Mouse (Mus musculus) lung, embryonic 15.5 days (tissue): ENCODE results near the gene Kcnip2. TPM values are rescaled to one million over a fixed set of nuclear protein-coding genes. Genes with fewer than 3 reads are reported as not detected.

Experiments
- ATAC-seq: fragments of 200-750 bp; cut with Nextera tagmentation; 2 replicates; pipeline ENCODE4 v1.8.0; 2017; ENCODE audit warnings: moderate number of reproducible peaks, borderline replicate concordance; ENCODE audit not compliant: low FRiP score, low TSS enrichment; ENCODE audit errors: extremely low read depth
- H3K27ac ChIP-seq: fragments of 300-500 bp; sonication (generic); 2 replicates; pipeline ENCODE4 v1.5.1; 2015; ENCODE audit warnings: moderate library complexity, mild to moderate bottlenecking, inconsistent platforms
- H3K27me3 ChIP-seq: fragments of 300-500 bp; sonication (generic); 2 replicates; pipeline ENCODE4 v1.6.1; 2015; ENCODE audit warnings: inconsistent platforms
- H3K36me3 ChIP-seq: fragments of 300-500 bp; sonication (generic); 2 replicates; pipeline ENCODE4 v1.6.1; 2015; ENCODE audit warnings: inconsistent platforms
- H3K4me1 ChIP-seq: fragments of 300-500 bp; sonication (generic); 2 replicates; pipeline ENCODE4 v1.6.1; 2015; ENCODE audit warnings: inconsistent platforms
- H3K4me2 ChIP-seq: fragments of 300-500 bp; sonication (generic); 2 replicates; pipeline ENCODE4 v1.6.1; 2015; ENCODE audit warnings: inconsistent platforms, mild to moderate bottlenecking, moderate library complexity
- H3K4me3 ChIP-seq: fragments of 300-500 bp; sonication (generic); 2 replicates; pipeline ENCODE4 v1.5.1; 2015; ENCODE audit warnings: mild to moderate bottlenecking, inconsistent platforms
- H3K9ac ChIP-seq: fragments of 300-500 bp; sonication (generic); 2 replicates; pipeline ENCODE4 v1.6.1; 2015; ENCODE audit warnings: inconsistent platforms
- H3K9me3 ChIP-seq: fragments of 300-500 bp; sonication (generic); 2 replicates; pipeline ENCODE4 v1.6.1; 2016; ENCODE audit warnings: inconsistent platforms
- WGBS: fragments of 180-500 bp; shearing (Covaris S2); methylation state at CpG from one replicate; pipeline ENCODE4 v1.1.7; 2015; 5-methylcytosine and 5-hydroxymethylcytosine counted together
- polyA plus RNA-seq: library from polyadenylated mRNA; unstranded; fragments of >200 nt; fragmentation: Nextera tagmentation; extraction: Ambion mirVana; gene quantifications from 2 replicates; pipeline ENCODE4 v1.2.1, GENCODE M21; 2015

The Kcnip2 gene
- polyA plus RNA-seq, 1 experiment from 2014 or later, result 2.6 TPM

DNA sequence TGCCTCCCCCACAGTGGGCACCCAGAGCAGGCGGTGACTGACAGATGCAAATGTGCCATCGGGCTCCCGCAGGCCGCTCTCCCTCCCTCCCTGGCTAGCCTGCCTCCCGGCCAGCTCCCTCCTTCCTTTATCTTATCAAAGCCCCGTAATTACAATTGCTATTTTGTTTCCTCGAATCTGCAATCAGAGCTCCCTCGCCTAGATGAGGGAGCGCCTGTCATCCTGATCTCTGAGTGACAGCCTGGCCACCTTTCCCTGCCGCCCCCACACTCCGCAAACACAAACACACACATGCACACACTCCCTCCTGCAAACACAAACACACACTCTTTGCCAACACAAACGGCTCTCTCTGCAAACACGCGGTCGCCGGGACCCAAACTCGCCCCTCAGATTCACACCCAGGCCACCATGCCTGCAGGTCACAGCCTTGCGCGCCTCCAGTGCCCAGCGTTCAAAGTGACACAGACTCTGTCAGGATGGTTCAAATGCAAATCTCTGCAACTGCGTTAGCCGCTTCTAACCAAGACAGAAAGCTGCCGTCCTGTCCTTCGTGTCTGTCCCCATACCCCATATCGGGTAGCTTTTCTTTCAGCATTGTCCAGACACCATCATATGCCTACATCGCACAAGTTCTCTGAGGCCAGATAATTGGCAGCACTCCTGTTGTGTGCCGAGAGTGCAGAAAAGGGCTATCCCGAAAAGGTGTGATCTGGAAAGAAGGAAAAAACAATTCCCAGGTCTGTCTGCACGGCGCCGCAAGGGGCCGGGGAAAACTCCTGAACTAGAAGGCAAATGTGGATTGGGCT, 70.3 kb downstream of the Kcnip2 start:
- H3K9ac ChIP-seq, result peak overlapping the region; percentile 16; the same call in 1 of the 2 replicates
- H3K27me3 ChIP-seq, result peaks cover 59% of the 10 kb centered on the region
- no peak for ATAC-seq
- peak overlapping the region; percentile 37 for H3K4me2 ChIP-seq
- H3K4me3 ChIP-seq, result peak overlapping the region; percentile 5; the same call in 1 of the 2 replicates
- no peak overlapping the region for H3K27ac ChIP-seq
- no peaks in the 10 kb centered on the region for H3K36me3 ChIP-seq
- WGBS, result 7% methylated on average over 32 of the region's 32 CpGs
- peaks cover 53% of the 10 kb centered on the region for H3K4me1 ChIP-seq
- H3K9me3 ChIP-seq, result no peaks in the 10 kb centered on the region

DNA sequence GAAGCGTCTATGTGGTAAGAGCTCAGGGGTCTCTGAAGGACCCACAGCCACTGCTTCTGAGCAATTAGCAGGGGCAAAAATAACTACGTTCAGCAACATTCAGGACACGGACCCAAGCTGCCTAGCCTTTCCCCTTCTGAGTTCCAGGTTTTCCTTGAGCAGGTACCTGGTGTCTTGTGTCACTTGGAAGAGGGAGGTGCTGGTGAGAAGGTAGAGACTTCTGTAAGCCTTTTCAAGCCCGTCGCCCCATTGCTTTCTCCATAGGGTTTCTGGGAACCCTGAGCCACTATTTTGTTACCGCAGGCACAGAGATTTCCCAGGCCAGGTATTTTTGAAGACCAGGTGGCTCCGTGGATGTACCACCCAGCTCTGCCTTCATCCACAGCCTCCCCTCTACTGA, 72.2 kb downstream of the Kcnip2 start:
- Histone ChIP-seq H3K27ac (no peak overlapping the region), H3K9ac (no peak overlapping the region), H3K9me3 (no peaks in the 10 kb centered on the region), H3K27me3 (peaks cover 77% of the 10 kb centered on the region), H3K4me1 (peaks cover 47% of the 10 kb centered on the region), H3K36me3 (no peaks in the 10 kb centered on the region), H3K4me3 (peak overlapping the region; percentile 46), H3K4me2 (peak overlapping the region; percentile 93)
- 20% methylated on average over 7 of the region's 7 CpGs for WGBS
- ATAC-seq, result no peak

DNA sequence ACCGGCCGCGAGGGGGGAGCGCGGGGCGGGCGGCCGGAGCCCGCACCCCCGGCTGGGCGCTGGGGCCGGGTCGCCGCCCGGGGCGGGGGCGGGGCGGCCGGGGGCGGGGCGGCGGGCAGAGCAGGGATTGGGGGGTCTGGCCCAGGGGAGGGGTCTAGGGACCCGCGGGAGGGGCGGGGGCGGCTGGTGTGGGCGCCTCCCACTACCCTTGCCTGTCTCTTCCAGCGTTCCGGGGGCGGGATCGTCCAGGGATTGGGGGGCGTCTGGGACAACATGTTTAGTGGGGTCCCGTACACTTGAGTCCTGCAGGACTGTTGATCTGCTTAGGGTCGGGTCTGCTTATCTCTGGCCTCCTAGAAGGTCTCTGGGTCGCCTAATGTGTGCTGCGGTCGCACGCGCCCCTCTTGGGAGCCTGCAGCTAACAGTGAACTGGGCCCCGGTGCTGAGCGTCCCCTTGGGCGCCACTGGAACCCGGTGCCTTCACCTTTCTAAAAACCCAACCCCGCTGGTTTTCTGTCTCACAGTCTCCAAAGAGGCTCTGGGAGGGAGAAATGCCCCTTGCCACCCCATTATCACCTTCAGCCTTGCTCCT, 72.8 kb downstream of the Kcnip2 start:
- no peak for ATAC-seq
- Histone ChIP-seq H3K4me3 (peak overlapping the region; percentile 46), H3K4me1 (peaks cover 42% of the 10 kb centered on the region), H3K4me2 (peak overlapping the region; percentile 93), H3K9ac (no peak overlapping the region), H3K36me3 (no peaks in the 10 kb centered on the region), H3K27me3 (peaks cover 83% of the 10 kb centered on the region), H3K9me3 (no peaks in the 10 kb centered on the region), H3K27ac (no peak overlapping the region)
- WGBS, result 2% methylated on average over 21 of the region's 44 CpGs

DNA sequence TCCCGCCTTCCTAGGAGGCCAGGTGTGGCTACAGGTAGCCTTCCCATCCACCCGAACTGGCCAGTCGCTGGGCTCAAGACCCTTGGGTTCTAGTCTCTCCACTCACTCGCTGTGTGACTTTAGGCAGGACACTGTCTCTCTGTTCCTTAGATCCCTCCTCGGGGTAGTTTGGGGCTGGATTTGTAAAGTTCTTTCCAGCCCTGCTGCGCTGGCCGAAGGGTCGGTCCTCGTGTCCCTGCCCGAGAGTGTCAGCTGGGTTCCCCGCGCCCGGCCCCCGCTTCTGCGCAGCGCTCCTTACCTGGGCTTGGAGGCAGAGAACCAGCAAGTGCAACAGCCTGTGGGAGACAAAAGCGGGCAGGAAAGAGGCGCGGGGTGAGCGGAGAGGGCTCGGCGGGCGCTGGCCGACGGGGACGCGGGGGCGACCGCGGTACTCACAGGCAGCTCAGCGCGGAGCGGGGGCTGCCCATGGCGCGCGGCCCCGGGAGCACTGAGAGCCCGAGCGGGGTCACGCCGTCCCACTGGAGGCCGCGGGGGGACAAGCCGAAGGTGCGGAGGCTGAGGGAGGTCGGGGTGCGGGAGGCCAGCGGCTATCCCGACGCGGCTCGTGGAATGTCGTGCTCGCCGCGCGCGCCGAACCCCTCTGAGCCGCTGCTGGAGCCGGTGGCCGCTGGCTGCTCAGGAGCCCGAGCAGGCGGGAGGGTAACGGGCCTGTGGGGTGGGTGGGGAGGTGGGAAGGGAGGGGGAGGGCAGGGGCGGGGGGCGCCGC, 73.5 kb downstream of the Kcnip2 start, which contains the start of gene Fgf8:
TSS of gene Fgf8 (minus strand) at position 698 of the 766 bp plus-strand sequence.
- ATAC-seq, result no peak
- peaks cover 90% of the 10 kb centered on the region for H3K27me3 ChIP-seq
- no peaks in the 10 kb centered on the region for H3K36me3 ChIP-seq
- H3K9me3 ChIP-seq, result no peaks in the 10 kb centered on the region
- peak within 1 kb of the TSS; percentile 93 for H3K4me2 ChIP-seq
- peaks cover 42% of the 10 kb centered on the region for H3K4me1 ChIP-seq
- H3K4me3 ChIP-seq, result peak within 1 kb of the TSS; percentile 46
- WGBS, result 3% methylated on average over 51 of the region's 68 CpGs
- peak within 1 kb of the TSS; percentile 18; the same call in 1 of the 2 replicates for H3K9ac ChIP-seq
- H3K27ac ChIP-seq, result no peak within 1 kb of the TSS

Other genes starting within 250 kb of the Kcnip2 start
- gene Fbxw4, start 155.7 kb downstream of the Kcnip2 start, polyA plus RNA-seq, result 4.1 and 5.6 TPM in 2 replicates
- not detected in 2 replicates for gene Fgf8, start 73.1 kb downstream of the Kcnip2 start, polyA plus RNA-seq
- 17.0 and 17.2 TPM in 2 replicates for gene Npm3, start 66.5 kb downstream of the Kcnip2 start, polyA plus RNA-seq
- gene Mgea5, start 32.2 kb downstream of the Kcnip2 start, polyA plus RNA-seq, result 44.7 and 51.9 TPM in 2 replicates
- 15.6 and 17.9 TPM in 2 replicates for gene Armh3, start 182.4 kb upstream of the Kcnip2 start, polyA plus RNA-seq
- 9.7 and 11.1 TPM in 2 replicates for gene Hps6, start 187.4 kb upstream of the Kcnip2 start, polyA plus RNA-seq
- gene Pprc1, start 228.8 kb upstream of the Kcnip2 start, polyA plus RNA-seq, result 28.0 and 29.5 TPM in 2 replicates
- gene Ldb1, start 229.2 kb upstream of the Kcnip2 start, polyA plus RNA-seq, result 98.2 and 99.7 TPM in 2 replicates